Mouse (Mus musculus) olfactory bulb, adult 2 months (tissue): ENCODE measurements around the gene Tmed8.

Source experiments
- CTCF ChIP-seq: fragments of 200-500 bp; IDR thresholded peaks from 2 replicates; pipeline ENCODE4 v1.5.1; 2012; ENCODE audit warnings: low read depth, mild to moderate bottlenecking, low read length, moderate library complexity; ENCODE audit not compliant: insufficient read depth
- POLR2A ChIP-seq: fragments of 200-500 bp; IDR thresholded peaks from 2 replicates; pipeline ENCODE4 v1.6.1; 2012; ENCODE audit warnings: mild to moderate bottlenecking, low read depth, low read length, moderate library complexity; ENCODE audit not compliant: insufficient read depth

GRCm38 (mm10) chr12:87196310-87196709 lies 3.9 kb downstream of the Tmed8 start:
- TF ChIP-seq CTCF (no peak), POLR2A (no peak)
